Comparison of ENCODE assay signal across 8 mouse cellular contexts in genomic region chr4:83500154-83501036, GRCm38 (mm10). TPM values are rescaled to one million over a fixed set of nuclear protein-coding genes. Genes with fewer than 3 reads are reported as not detected.
DNase-seq lines count a peak whose midpoint lies in the region; TF ChIP-seq lines count a peak whose summit lies in the region.

No protein-coding gene starts in this region.

- intact Hi-C loops in left cerebral cortex, postnatal 4 days (cut with DNase I) = no loop called here
- intact Hi-C loops in gastrocnemius, adult 2 months (cut with DNase I) = no loop called here

- no peak overlapping the region for H3K27ac ChIP-seq in gastrocnemius, adult 2 months

- no peak for TF ChIP-seq CTCF in gastrocnemius, adult 2 months (IDR thresholded peaks at IDR 0.05)

- DNase-seq in cerebellum, postnatal 10 days = peak; percentile 43 to 52
- DNase-seq in cerebellum, postnatal 36 days = no peak
- DNase-seq in right cerebral cortex, postnatal 10 days (ENCODE audit: low spot score in 2 of 2) = peak; percentile 53 to 63
- DNase-seq in right cerebral cortex, postnatal 36 days (ENCODE audit: low spot score in 2 of 2) = no peak
- peak; percentile 28 for DNase-seq in left cerebral cortex, postnatal 4 days
- peak; percentile 73 for DNase-seq in retina, embryonic 14.5 days (ENCODE audit: low spot score)
- DNase-seq in gastrocnemius, adult 2 months = no peak
- no peak for DNase-seq in thymus, postnatal 36 days

- H3K4me3 ChIP-seq in gastrocnemius, adult 2 months = no peak overlapping the region

RNA-seq across cellular contexts. Expression of gene Psip1, which starts 14.1 kb away (rescaled TPM):
- total RNA-seq in left cerebral cortex, postnatal 4 days (2021) = 100 to 1,000 TPM; 271 to 277 TPM
- total RNA-seq in gastrocnemius, adult 2 months (2021) = 10 to 100 TPM; 14.8 to 19.4 TPM

RNA-seq across cellular contexts. Expression of gene Ccdc171, which starts 24.9 kb away (rescaled TPM):
- 1 to 10 TPM; 4.2 to 5.6 TPM for total RNA-seq in left cerebral cortex, postnatal 4 days (2021)
- under 1 TPM; 0.59 to 0.70 TPM for total RNA-seq in gastrocnemius, adult 2 months (2021)

Comparison
In these comparisons a context has a peak if more than half of its experiments do, and no peak if none do; other contexts are left out.
1. DNase-seq: peak in cerebellum, postnatal 10 days (2 of 2), right cerebral cortex, postnatal 10 days (2 of 2), left cerebral cortex, postnatal 4 days (single experiment) and retina, embryonic 14.5 days (single experiment); none in cerebellum, postnatal 36 days (0 of 2), right cerebral cortex, postnatal 36 days (0 of 2), gastrocnemius, adult 2 months (single experiment) and thymus, postnatal 36 days (0 of 2).
2. RNA of gene Psip1, which starts 14.1 kb away (total RNA-seq): 271 to 277 TPM in left cerebral cortex, postnatal 4 days; 14.8 to 19.4 TPM in gastrocnemius, adult 2 months; every median in the first group is over 10 times any median in the second.